Mouse (Mus musculus) heart, adult 2 months (tissue): ENCODE measurements around the gene Zfp773. TPM values are rescaled to one million over a fixed set of nuclear protein-coding genes. Genes with fewer than 3 reads are reported as not detected.

Experiments used
- DNase-seq, 2 experiments: peaks; one replicate each; pipeline ENCODE4 v3.0.0; 2021
- H3K27ac ChIP-seq: fragments of 200-600 bp; 2 replicates; pipeline ENCODE4 v1.8.1; 2022
- H3K27me3 ChIP-seq: fragments of 200-500 bp; 2 replicates; pipeline ENCODE4 v1.6.1; 2012; ENCODE audit warnings: mild to moderate bottlenecking, low read length, inconsistent platforms, mixed read lengths; ENCODE audit not compliant: control insufficient read depth, insufficient read depth
- H3K36me3 ChIP-seq: fragments of 200-500 bp; 2 replicates; pipeline ENCODE4 v1.6.1; 2012; ENCODE audit warnings: low read length, inconsistent platforms; ENCODE audit not compliant: control insufficient read depth, insufficient read depth
- H3K4me1 ChIP-seq: fragments of 200-500 bp; 2 replicates; pipeline ENCODE4 v1.6.1; 2011; ENCODE audit warnings: low read length; ENCODE audit not compliant: control insufficient read depth, insufficient read depth
- H3K4me3 ChIP-seq: fragments of 200-600 bp; 2 replicates; pipeline ENCODE4 v1.8.1; 2022
- H3K79me2 ChIP-seq: fragments of 200-500 bp; replicated peaks from 2 replicates; pipeline ENCODE4 v1.6.1; 2012; ENCODE audit warnings: mild to moderate bottlenecking, inconsistent platforms, low read length, moderate library complexity, mixed read lengths; ENCODE audit not compliant: control insufficient read depth, insufficient read depth
- H3K9ac ChIP-seq: fragments of 200-500 bp; 2 replicates; pipeline ENCODE4 v1.6.1; 2012; ENCODE audit warnings: low read depth, mild to moderate bottlenecking, control low read depth, inconsistent platforms, low read length, mixed read lengths
- CTCF ChIP-seq: fragments of 200-600 bp; IDR thresholded peaks from 2 replicates; pipeline ENCODE4 v1.8.1; 2022; ENCODE audit warnings: antibody characterized with exemption, mild to moderate bottlenecking, moderate library complexity
- EP300 ChIP-seq: fragments of 200-500 bp; IDR thresholded peaks from 2 replicates; pipeline ENCODE4 v1.6.1; 2011; ENCODE audit warnings: low read depth, low read length, control low read depth; ENCODE audit not compliant: insufficient read depth
- POLR2A ChIP-seq: fragments of 200-500 bp; IDR thresholded peaks from 2 replicates; pipeline ENCODE4 v1.6.1; 2011; ENCODE audit warnings: mild to moderate bottlenecking, low read depth, low read length, control low read depth; ENCODE audit not compliant: insufficient read depth
- WGBS: fragments of 180-500 bp; shearing (Covaris S2); methylation state at CpG from one replicate; pipeline ENCODE4 v1.1.7; 2018; 5-methylcytosine and 5-hydroxymethylcytosine counted together
- intact Hi-C: fragments of 180-260 bp; cut with DNase I; formaldehyde crosslinking; loops from one replicate; pipeline ENCODE4 v1.15.1; 2025
- long read RNA-seq: library from polyadenylated mRNA; stranded (forward); transcript quantifications from one replicate; pipeline ENCODE4 v2.0.0, GENCODE M21; 2021
- polyA plus RNA-seq: library from polyadenylated mRNA; depleted of rRNA; stranded (reverse); fragments of >200 nt; gene quantifications from 2 replicates; pipeline ENCODE4 v1.2.3, GENCODE M21; 2012; rRNA removed
- total RNA-seq, 2 experiments: library from RNA; stranded (reverse); gene quantifications; 2 replicates each; pipeline ENCODE4 v1.2.3; 2021

Gene Zfp773
- under 1 TPM; 0.23 to 0.32 TPM for total RNA-seq
- polyA plus RNA-seq, result 0.14 and 0.20 TPM in 2 replicates
- long read RNA-seq, result 0 reads

DNA sequence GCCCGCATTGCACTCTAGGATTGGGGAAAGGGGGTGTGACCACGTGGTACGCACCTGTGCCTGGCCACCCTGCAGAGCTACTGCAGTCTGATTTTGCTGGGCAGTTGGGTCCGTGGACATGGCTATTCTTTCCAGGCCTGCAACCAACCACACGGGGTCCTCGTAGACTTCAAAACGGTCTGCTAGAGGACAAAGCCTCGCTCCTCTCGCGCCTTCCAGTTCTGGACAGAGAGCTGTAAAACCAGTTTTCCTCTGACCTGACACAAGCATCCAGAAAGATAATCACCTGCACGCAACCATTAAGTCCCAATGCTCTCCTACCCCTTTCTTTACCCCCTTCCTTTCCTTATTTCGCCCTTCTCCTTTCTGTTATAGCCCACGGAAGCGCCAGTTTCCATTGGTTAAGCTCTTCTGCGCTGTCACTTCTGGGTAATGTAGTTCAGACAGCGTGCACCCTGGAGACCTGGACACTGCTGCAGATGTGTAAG lies at the start of gene Zfp773:
Zfp773 (minus strand) TSS at position 377 of the 488 bp plus-strand sequence.
- Histone ChIP-seq H3K79me2 (no peaks in the 10 kb centered on the region), H3K36me3 (no peaks in the 10 kb centered on the region), H3K27ac (no peak within 1 kb of the TSS; the same call in 1 of the 2 replicates), H3K4me3 (peak within 1 kb of the TSS; percentile 50), H3K27me3 (no peaks in the 10 kb centered on the region), H3K4me1 (no peaks in the 10 kb centered on the region), H3K9ac (peak within 1 kb of the TSS; percentile 43)
- TF ChIP-seq CTCF, result peak; percentile 57
- TF ChIP-seq EP300, result no peak
- WGBS, result 3% methylated on average over 16 of the region's 16 CpGs
- peak; percentile 37 to 39 for DNase-seq
- intact Hi-C loops, result no loop called here

DNA sequence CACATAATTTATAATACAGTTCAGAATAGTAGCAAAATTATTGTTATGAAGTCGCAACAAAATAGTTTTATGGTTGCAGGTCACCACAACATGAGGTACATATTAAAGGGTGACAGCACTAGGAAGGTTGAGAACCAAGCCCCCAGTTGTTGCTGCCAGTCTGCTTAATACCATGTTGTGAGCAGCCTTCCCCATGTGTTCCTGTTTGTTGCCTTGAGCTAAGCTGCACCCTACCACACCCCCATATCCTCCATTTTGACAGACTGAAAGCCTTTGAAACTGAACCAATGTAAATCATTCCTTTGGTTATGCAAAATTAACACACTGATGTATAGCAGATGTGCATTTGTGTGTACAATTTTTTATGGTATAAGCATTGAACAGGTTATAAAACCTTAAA lies 49.3 kb upstream of the Zfp773 start:
- H3K4me1 ChIP-seq, result no peaks in the 10 kb centered on the region
- H3K4me3 ChIP-seq, result no peak overlapping the region
- TF ChIP-seq POLR2A, result no peak
- no peak for TF ChIP-seq EP300
- TF ChIP-seq CTCF, result no peak
- H3K27me3 ChIP-seq, result no peaks in the 10 kb centered on the region
- no peak overlapping the region for H3K9ac ChIP-seq
- intact Hi-C loops, result loop anchor here (2.0 to 10.0 kb wide), 3 partner anchors 15 to 251 kb away; partner anchors contain the start of genes Zfp418 and Zfp954
- H3K79me2 ChIP-seq, result no peaks in the 10 kb centered on the region
- H3K27ac ChIP-seq, result no peak overlapping the region
- 84% methylated on average over 1 of the region's 1 CpGs for WGBS
- no peaks in the 10 kb centered on the region; the same call in 1 of the 2 replicates for H3K36me3 ChIP-seq
- no peak for DNase-seq

DNA sequence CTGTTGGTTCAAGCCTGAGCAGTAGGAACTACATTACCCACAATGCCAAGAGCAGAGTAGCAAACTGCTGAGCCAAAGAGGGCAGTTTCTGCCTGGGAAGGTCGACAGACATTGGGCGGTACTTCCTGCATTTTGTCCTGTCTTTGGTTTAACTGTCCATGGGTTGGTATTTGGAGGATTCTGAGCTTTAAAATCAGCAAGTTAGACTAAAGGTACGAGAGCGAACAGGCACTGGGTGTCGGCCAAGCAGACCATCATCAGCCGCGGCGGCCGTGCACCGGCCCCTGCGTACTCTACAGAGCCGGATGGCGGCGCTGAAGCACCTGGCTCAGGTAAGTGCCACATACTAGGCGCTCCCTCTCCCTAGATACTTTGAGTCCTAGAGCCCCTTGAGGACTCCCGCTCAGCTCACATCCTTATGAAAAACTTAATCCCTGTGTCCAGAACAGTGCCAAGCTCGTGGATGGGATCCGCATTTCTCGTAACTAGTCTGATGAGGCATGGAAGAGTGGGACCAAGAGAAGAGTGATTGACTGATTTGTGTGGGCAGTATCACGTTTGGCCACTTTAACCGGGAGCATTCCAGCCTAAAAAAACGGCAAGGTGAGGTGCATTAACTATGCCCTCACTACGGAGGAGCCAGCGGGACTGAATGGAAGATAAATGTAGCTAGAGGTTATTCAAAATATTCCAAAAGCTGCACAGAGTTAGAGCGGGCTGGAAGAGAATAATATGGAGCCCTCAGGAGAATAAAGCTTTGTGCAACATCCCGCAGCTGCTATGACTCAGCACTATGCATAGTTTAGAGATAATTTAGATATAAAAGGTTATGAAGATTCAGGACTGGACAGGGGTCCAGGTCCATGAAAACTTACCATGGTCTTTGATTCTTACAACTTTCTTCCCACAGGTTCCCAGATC lies 34.9 kb upstream of the Zfp773 start, which contains the start of gene Zfp418:
Zfp418 (plus strand) TSS at position 104 of the 921 bp plus-strand sequence.
- peak; percentile 43 to 73 for DNase-seq
- intact Hi-C loops, result loop anchor here (2.0 to 5.0 kb wide), 2 partner anchors 15 to 49 kb away; partner anchors contain the start of gene Zfp954
- no peaks in the 10 kb centered on the region for H3K79me2 ChIP-seq
- H3K4me1 ChIP-seq, result peaks cover 1% of the 10 kb centered on the region; the same call in 1 of the 2 replicates
- H3K36me3 ChIP-seq, result peaks cover 3% of the 10 kb centered on the region; the same call in 1 of the 2 replicates
- H3K27me3 ChIP-seq, result no peaks in the 10 kb centered on the region
- TF ChIP-seq CTCF (peak; percentile 13; the same call in 1 of the 2 replicates), EP300 (no peak), POLR2A (peak; percentile 25; the same call in 1 of the 2 replicates)
- H3K27ac ChIP-seq, result peak within 1 kb of the TSS; percentile 59
- peak within 1 kb of the TSS; percentile 75 for H3K9ac ChIP-seq
- peak within 1 kb of the TSS; percentile 85 for H3K4me3 ChIP-seq
- WGBS, result 2% methylated on average over 26 of the region's 26 CpGs

DNA sequence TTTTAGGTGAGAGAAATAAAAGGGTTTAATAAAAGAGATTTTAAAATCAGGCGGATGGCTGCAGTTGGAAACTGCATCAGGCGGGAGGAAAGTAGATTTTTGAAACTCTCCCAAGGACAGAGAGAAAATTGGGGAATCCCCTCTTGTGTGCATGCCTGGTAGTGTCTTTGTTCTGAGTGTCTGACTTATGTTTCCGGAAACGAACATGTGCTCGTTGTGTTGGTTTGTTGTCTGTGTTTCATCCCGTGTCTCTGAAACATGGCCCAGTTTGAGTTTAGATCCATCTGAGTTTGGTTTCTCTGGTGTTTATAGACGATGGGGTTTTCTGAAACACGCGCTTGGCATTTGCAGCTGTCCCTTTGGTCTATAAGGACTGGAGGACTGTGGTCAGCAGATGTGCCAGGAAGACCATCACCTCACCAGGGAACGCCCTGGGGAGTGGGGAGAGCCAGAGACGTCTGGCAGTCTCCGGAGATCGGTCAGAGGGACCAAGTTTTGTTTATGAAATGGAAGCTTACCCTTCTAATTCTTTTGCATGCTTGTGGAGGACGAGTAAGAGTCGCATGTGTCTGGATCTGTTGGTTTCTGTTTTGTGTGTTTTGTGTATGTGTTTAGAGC lies 9.5 kb upstream of the Zfp773 start:
- no peaks in the 10 kb centered on the region for H3K27me3 ChIP-seq
- no peak overlapping the region for H3K9ac ChIP-seq
- H3K27ac ChIP-seq, result no peak overlapping the region
- TF ChIP-seq POLR2A (no peak), EP300 (no peak), CTCF (no peak)
- DNase-seq, result no peak
- no peaks in the 10 kb centered on the region for H3K36me3 ChIP-seq
- no peaks in the 10 kb centered on the region for H3K79me2 ChIP-seq
- 84% methylated on average over 15 of the region's 15 CpGs for WGBS
- no peak overlapping the region for H3K4me3 ChIP-seq
- H3K4me1 ChIP-seq, result no peaks in the 10 kb centered on the region
- intact Hi-C loops, result no loop called here

DNA sequence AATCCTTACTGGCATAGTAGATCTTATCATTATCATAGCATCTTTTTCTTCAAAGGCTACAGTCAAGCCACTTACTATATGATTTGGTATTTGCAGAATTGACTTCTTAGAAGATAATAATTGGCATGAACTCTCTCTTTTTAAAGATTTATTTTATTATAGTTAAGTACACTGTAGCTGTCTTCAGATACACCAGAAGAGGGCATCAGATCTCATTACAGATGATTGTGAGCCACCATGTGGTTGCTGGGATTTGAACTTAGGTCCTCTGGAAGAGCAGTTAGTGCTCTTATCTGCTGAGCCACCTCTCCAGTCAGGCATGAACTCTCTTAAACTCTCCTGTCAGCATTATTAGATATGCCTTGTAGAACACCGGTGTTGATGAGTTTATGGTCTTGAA lies 7.7 kb upstream of the Zfp773 start:
- TF ChIP-seq CTCF (no peak), EP300 (no peak), POLR2A (no peak)
- Histone ChIP-seq H3K27me3 (no peaks in the 10 kb centered on the region), H3K36me3 (no peaks in the 10 kb centered on the region), H3K4me3 (no peak overlapping the region), H3K9ac (no peak overlapping the region), H3K4me1 (no peaks in the 10 kb centered on the region), H3K27ac (no peak overlapping the region), H3K79me2 (no peaks in the 10 kb centered on the region)
- intact Hi-C loops, result no loop called here
- WGBS, result 80% methylated on average over 1 of the region's 1 CpGs
- no peak for DNase-seq
